Mouse (Mus musculus): Measurements from ENCODE around the gene Arhgap20. TPM values are rescaled to one million over a fixed set of nuclear protein-coding genes. Genes with fewer than 3 reads are reported as not detected.

The Arhgap20 gene
- 26.7 TPM for polyA plus RNA-seq (2017; shearing (Covaris generic))

DNA sequence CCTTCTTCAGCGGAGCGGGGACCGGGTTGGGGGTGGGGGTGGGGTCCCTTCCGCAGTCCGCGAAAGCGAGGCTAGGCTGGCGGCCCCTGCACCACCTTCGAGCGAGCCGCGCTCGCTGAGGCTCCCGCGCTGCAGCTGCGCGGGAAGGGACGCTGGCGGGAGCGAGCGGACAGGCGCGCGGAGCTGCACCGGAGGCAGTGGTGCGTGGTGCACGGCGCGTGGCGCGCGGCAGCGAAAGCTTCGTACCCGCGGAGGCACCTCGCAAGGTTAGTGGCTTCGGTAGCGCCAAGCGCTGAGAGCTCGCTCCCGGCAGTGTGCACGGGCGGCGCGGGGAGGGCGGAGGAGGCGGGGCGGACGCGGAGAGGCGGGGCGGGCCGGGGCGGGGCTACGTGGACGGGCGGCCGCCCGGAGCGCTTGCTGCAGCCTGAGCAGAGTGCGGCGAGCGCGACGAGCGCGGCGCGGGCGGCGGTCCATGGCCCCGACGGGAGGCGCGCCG lies at the start of gene Arhgap20:
Gene Arhgap20 (plus strand): TSS at position 417 of the 496 bp plus-strand sequence.

Other genes with a start within 250 kb of the Arhgap20 start
- 56.7 TPM for gene Fdx1, start 198.2 kb downstream of the Arhgap20 start, polyA plus RNA-seq (2017; shearing (Covaris generic))